Mouse (Mus musculus) ovary, postnatal 10 days (tissue): ENCODE data around the gene Cacna1a.

Experiments used
- DNase-seq: peaks from one replicate; pipeline ENCODE4 v3.0.0; 2022; ENCODE audit warnings: low spot score

Gene Cacna1a

GRCm38 (mm10) chr8:84388275-84388674 is at the start of gene Cacna1a:
TSS of gene Cacna1a (plus strand) at chr8:84388440.
- no peak for DNase-seq

- no peak for DNase-seq
Observed at GRCm38 (mm10) chr8:84338493-84338892, 49.7 kb upstream of the Cacna1a start.

- no peak for DNase-seq
Observed at GRCm38 (mm10) chr8:84339320-84339719, 48.9 kb upstream of the Cacna1a start.

DNA sequence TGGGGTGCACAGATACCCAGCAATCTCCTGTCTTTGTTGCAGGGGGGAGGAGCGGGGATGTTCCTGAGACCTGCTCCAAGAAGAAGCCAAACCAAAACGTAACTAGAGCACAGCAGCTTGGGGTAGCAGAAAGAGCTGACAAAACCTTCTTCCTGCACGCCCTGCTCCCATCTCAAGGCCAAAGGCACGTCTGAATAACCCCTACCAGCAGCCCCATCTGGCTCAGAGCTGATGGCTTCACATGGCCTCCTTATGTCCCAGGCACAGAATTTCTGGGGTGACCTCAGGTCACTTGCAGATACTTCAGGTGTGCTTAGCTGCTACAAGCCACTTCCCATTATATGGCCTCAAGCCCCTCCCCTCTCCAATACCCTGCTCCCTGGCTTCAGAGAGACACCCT is 48.4 kb upstream of the Cacna1a start:
- DNase-seq: no peak

DNA sequence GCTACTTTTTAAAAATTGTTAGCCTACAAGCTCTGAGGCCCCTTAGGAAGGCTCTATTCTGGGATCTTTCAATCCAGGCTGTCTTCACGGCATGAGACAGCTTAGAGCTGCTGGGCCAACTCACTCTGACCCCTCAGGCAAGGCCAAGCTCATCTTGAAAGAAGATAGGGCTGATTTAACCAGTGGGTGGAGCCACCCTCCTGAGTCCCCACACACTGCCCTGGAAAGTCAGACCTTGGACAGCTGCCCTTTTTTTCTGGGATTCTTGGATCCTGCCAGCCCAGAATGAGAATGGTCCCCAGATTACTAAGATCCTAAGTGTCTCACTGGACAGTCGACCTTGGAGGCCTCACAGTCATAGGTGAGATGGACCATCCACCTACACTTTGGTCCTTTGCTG is 47.6 kb upstream of the Cacna1a start:
- no peak for DNase-seq

DNA sequence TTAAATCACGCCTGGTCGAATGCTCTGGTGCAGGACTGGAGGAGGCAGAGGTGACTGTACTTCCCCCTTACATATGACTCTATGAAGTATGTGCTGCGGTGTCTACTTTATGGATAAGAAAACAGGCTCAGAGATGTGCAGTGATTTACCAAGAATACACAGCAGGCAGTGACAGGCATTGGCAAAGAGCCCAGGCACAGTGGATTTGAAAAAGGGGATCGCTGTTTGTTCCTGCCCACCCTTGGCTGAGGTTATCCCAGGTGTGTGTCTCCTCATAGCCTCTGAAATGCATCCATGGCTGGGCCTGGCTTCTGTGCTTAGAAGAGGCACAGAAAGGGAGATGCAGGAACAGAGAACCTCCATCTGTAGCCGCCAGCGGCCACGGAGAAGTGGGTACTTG is 42.7 kb upstream of the Cacna1a start:
- no peak for DNase-seq

DNA sequence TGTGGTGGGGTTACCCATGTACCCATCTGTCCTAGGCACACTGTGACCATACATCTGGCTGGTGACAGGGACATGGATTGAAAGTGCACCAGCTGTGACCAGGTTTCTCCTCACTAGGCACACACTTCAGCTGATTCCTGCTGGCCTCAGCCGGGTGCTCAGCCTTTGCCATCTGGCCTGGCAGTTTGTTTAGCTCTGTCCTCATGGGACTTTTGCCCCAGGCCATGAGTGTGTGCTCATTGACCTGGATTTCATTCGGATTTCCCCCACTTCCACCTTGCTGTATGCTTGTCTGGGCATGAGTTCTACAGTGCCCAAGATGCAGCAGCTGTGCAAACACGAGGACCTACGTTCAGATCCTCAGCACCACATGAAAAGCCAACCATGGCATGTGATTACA is 41.8 kb upstream of the Cacna1a start:
- DNase-seq: no peak

GRCm38 (mm10) chr8:84349526-84349925 is 38.7 kb upstream of the Cacna1a start:
- no peak for DNase-seq

DNA sequence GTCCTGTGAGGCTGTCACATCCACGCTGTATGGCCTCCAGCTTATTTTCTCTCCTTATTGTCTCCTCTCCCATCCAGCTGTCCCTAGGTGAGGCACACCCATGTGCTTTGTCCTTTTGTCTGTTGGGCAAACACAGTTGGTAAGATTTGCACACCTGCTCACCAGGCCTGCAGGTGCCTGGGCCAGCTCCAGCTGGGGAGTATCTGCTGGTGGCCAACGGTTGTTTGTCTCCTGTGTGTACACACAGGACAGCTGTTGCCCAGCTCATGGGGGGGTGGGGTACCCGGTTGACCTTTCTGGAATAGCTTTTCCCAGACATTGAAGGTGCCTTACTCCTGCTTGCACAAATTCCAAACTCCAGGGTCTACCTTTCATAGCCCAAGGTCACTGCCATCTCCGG is 37.3 kb upstream of the Cacna1a start:
- DNase-seq: no peak

GRCm38 (mm10) chr8:84356482-84356881 is 31.8 kb upstream of the Cacna1a start:
- no peak for DNase-seq

DNA sequence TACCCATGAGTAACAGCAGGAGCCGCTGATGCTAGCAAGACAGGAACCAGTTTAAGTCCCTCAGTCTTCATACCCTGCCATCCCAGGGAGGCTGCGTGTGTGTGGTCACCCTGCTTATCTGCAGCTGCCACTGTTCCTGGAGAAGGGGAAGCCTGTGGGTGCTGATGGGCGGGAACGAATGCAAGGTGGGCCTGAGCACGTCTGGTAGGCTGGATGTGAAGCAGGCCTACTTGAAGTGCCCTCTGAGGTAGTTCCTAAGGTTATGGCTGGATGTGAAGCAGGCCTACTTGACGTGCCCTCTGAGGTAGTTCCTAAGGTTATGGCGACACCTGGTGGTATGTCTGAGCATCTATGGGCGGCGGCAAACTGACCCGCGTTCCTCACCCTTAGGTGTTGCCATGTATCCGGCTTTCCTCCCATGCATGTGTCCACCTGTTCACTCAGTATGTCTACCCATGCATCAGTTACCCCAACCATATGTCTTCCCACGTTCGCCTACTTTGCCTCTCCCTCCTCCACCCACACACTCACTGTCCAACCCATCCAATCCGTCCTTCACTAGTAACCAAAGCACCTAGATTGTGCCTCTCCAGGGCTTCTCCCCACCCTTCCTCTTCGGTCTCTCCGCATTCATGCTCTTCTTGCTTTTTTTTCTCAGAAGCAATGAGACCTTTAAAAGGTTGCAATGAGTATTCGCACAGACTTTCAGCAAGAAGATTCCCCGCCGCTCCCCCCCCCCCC is 30.4 kb upstream of the Cacna1a start:
- DNase-seq: peak; percentile 62

DNA sequence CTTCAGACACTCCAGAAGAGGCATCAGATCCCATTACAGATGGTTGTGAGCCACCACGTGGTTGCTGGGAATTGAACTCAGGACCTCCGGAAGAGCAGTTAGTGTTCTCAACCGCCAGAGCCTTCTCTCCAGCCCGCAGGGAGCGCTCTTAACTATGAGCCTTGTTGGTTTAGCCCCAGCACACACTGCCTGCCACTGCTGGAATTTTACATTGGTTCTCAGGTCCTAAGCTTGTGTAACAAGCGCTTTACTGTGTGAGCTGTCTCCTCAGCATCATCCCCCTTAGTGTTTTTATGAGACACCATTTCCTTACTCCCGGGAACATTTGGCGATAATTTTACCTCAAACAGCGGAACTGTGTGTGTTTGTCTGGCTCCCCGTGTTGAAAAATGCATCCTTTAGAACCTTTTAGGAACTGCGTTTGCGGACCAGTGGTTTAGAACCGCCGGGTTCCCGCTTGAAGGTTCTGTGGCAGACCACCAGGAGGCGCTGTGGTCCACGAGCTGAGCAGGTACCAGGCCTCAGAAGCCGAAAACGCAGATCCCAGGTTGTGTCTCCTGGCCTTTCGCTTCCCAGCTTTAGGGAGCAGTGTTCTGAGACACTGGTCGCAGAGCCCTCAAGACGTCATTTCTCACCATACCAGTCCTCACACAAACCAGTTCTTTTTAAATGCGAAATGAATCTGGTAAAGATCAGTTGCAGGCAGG is 24.7 kb upstream of the Cacna1a start:
- DNase-seq: peak; percentile 55

DNA sequence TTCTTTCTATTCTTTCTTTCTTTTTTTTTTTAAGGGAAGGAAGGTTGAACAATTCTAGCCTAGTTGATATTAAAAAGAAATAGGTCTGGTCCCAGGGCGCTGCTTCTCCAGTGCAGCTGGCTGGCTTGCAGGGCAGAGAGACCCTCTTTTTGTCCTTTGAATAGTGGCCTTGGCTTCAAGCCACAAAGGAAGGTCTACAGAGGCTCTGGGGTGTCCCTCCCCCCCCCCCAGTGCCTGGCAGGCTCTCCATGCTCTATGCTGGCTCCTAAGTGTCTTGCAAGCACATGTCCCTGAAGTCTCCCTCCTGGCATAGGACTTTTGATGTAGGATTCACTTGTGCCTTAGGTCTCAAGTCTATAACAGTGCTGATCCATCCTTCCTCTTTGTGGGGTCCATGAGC is 23.0 kb upstream of the Cacna1a start:
- DNase-seq: no peak

- no peak for DNase-seq
Observed at GRCm38 (mm10) chr8:84370972-84371371, 17.3 kb upstream of the Cacna1a start.

DNA sequence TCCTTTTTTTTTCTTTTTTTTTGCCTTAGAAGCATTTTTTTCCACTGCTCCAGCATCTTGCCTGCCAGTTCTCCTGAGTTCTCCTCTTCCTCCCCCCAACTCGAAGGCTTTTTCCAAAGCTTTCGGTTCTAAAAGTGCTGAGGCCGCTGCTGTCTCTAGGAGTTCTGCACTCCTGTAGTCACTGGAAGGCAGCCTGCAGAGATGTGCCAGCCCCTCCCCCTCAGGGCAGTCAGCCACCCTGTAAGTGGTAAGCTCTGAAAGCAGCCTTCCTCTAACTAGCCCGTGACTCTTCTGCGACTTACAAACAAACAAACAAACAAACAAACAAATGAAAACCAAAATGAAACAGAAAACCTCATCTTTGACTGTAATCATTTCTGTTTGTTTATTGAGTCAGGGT is 13.2 kb upstream of the Cacna1a start:
- DNase-seq: no peak

- DNase-seq: no peak
Observed at GRCm38 (mm10) chr8:84375803-84376202, 12.4 kb upstream of the Cacna1a start.

DNA sequence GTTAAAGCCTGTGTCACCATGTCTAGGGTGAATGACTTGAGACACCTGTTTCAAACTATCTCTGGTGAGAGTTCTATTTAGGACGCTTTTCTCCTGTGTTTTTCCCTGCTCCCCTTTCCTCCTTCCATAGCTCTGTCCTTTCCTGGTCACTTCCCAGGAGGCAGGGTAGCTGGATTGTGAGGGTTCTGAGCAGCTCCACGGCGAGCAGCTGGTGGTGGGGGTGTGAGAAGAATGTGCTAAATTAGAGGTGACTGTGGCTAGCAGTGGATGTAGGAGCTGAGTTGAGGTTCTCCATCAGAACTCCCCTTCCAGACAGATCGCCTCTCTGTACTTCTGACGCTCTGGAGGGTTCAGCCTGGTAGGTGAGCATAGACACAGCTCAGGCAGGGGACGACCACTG is 11.7 kb upstream of the Cacna1a start:
- no peak for DNase-seq

GRCm38 (mm10) chr8:84381676-84382075 is 6.6 kb upstream of the Cacna1a start:
- DNase-seq: no peak

- DNase-seq: no peak
Observed at GRCm38 (mm10) chr8:84388773-84389172, 533 bp downstream of the Cacna1a start.

GRCm38 (mm10) chr8:84389173-84389572 is 933 bp downstream of the Cacna1a start:
- DNase-seq: no peak

DNA sequence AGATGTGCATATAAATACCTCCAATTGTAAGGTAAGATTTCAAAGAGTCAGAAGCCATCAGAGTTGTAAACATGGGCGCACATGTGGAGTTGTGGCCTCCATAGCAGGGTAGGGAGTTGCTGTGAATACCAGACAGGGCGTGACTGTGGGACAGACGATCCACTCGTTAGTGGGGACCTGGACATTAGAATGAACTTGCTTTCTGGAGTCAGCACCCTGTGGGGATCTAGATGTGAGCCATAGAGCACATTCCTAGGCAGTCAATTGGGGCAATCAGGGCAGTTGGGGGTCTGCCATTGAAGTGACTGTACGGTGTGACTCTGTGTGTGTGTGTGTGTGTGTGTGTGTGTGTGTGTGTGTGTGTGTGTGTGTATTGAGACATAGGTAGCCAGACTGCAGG is 3.4 kb downstream of the Cacna1a start:
- no peak for DNase-seq

- no peak for DNase-seq
Observed at GRCm38 (mm10) chr8:84395751-84396457, 7.7 kb downstream of the Cacna1a start.
